Mouse (Mus musculus) liver, postnatal 0 days (tissue): Measurements from ENCODE around the gene Maco1.

Experiments
- CTCF ChIP-seq: sonication (generic); IDR thresholded peaks from 2 replicates; pipeline ENCODE4 v1.5.1; 2016; ENCODE audit warnings: antibody characterized with exemption, low read depth
- EP300 ChIP-seq: IDR thresholded peaks from 2 replicates; pipeline ENCODE4 v1.6.1; 2016; ENCODE audit warnings: antibody characterized with exemption, low read depth, mild to moderate bottlenecking

DNA sequence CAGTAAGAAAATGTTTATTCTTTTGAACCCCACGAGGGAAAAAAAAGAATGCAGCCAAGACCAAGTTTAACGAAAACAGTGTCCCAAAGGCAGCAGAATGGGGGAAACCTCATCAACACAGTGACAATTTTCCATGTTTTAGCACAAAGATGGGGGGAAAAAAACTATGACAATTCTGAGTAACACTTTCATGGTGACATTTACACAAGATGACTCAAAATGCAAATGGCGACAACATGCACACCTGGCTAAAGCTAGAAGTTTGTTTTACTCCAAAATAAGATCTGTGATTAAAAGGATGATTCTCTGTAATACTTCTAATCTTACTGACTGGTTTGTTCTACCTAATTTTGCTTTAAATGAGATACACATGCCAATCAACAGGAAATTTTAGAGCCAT is 50.4 kb downstream of the Maco1 start:
- TF ChIP-seq CTCF: no peak
- TF ChIP-seq EP300: no peak
